Mouse (Mus musculus): ENCODE measurements at regions not wholly inside any gene's neighbourhood (a gene's known extent, or its start where the extent isn't known, plus 50 kb on each side); places are given as distances from the start of the nearest gene placed in this dataset.

GRCm38 (mm10) chr2:117819701-117820225 lies 291.9 kb upstream of the Thbs1 start:
- DNase-seq = no peak

- no peak for DNase-seq
These were observed 291.0 kb upstream of the Thbs1 start for GRCm38 (mm10) chr2:117820708-117821107.

- DNase-seq = no peak
These were observed 286.6 kb upstream of the Thbs1 start for GRCm38 (mm10) chr2:117825088-117825487.

- no peak for DNase-seq
These were observed 284.4 kb upstream of the Thbs1 start for GRCm38 (mm10) chr2:117827278-117827677.

GRCm38 (mm10) chr2:117838387-117838786 lies 273.3 kb upstream of the Thbs1 start:
- DNase-seq = no peak

GRCm38 (mm10) chr2:117840406-117840805 lies 271.3 kb upstream of the Thbs1 start:
- peak; percentile 13 for DNase-seq

- DNase-seq = no peak
These were observed 269.2 kb upstream of the Thbs1 start for GRCm38 (mm10) chr2:117842309-117842986.

- no peak for DNase-seq
These were observed 259.2 kb upstream of the Thbs1 start for GRCm38 (mm10) chr2:117852442-117852841.

GRCm38 (mm10) chr2:117862301-117862700 lies 249.4 kb upstream of the Thbs1 start:
- DNase-seq = no peak

GRCm38 (mm10) chr2:117865119-117865518 lies 246.6 kb upstream of the Thbs1 start:
- DNase-seq = no peak

- DNase-seq = no peak
These were observed 244.7 kb upstream of the Thbs1 start for GRCm38 (mm10) chr2:117866946-117867345.

GRCm38 (mm10) chr2:117867409-117867808 lies 244.3 kb upstream of the Thbs1 start:
- DNase-seq = no peak

GRCm38 (mm10) chr2:117868857-117869256 lies 242.8 kb upstream of the Thbs1 start:
- DNase-seq = no peak

- no peak for DNase-seq
These were observed 240.0 kb upstream of the Thbs1 start for GRCm38 (mm10) chr2:117871507-117872282.

- DNase-seq = no peak
These were observed 233.9 kb upstream of the Thbs1 start for GRCm38 (mm10) chr2:117877816-117878215.

GRCm38 (mm10) chr2:117882136-117882535 lies 229.5 kb upstream of the Thbs1 start:
- DNase-seq = no peak

- DNase-seq = no peak
These were observed 228.8 kb upstream of the Thbs1 start for GRCm38 (mm10) chr2:117882890-117883289.

- no peak for DNase-seq
These were observed 225.2 kb upstream of the Thbs1 start for GRCm38 (mm10) chr2:117886516-117886915.

- no peak for DNase-seq
These were observed 210.4 kb upstream of the Thbs1 start for GRCm38 (mm10) chr2:117901311-117901710.

GRCm38 (mm10) chr2:117902837-117903236 lies 208.8 kb upstream of the Thbs1 start:
- no peak for DNase-seq

GRCm38 (mm10) chr2:117903705-117904104 lies 208.0 kb upstream of the Thbs1 start:
- DNase-seq = no peak

GRCm38 (mm10) chr2:117906509-117906908 lies 205.2 kb upstream of the Thbs1 start:
- no peak for DNase-seq

- no peak for DNase-seq
These were observed 200.9 kb upstream of the Thbs1 start for GRCm38 (mm10) chr2:117910781-117911180.

GRCm38 (mm10) chr2:117912722-117913121 lies 199.0 kb upstream of the Thbs1 start:
- no peak for DNase-seq
